ENCODE assay signal across 20 mouse cellular contexts in the genomic region with DNA sequence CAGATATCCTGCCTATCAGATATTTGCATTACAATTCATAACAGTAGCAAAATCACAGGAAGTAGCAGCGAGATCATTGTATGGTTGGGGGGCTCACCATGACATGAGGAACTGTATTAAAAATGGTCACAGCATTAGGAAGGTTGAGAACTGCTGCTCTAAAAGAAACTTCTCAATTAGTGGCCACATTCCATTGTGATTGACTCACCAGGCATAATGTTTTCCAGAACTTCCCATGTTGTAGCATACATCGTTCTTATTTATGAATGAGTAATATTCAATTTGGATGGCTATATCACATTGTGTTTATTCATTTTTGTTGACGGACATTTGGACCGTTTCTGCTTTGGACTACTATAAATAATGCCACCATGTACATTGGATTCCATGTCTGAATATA.
"Had no signal": no experiment of that assay in that cellular context is flagged by ENCODE, and none has a peak within 500 bp of the region (broad histone marks: within the 10 kb centered on the region; RNA-seq: fewer than 3 reads in every experiment).

No protein-coding gene starts in this region.

- H3K36me3 ChIP-seq: lung, embryonic 15.5 days; midbrain, embryonic 13.5 days; midbrain, embryonic 15.5 days; neural tube, embryonic 13.5 days; neural tube, embryonic 15.5 days had no signal

- H3K4me3 ChIP-seq: lung, embryonic 15.5 days; megakaryocyte, embryonic 14.5 days; midbrain, embryonic 13.5 days; midbrain, embryonic 15.5 days; myocyte; neural tube, embryonic 13.5 days; neural tube, embryonic 15.5 days had no signal

- H3K4me1 ChIP-seq: megakaryocyte, embryonic 14.5 days had no signal

- DNase-seq: liver, postnatal 0 days; lung, adult 2 months; lung, postnatal 14 days; lung, postnatal 36 days; retina, postnatal 1 day; right cerebral cortex, adult 18-20 months; right cerebral cortex, postnatal 25 days; right cerebral cortex, postnatal 4 days; spleen, adult 18-20 months; thymus, adult 18-20 months; thymus, postnatal 25 days; thymus, postnatal 4 days had no signal

- H3K27me3 ChIP-seq: lung, embryonic 15.5 days; midbrain, embryonic 15.5 days; neural tube, embryonic 13.5 days had no signal

- H3K9ac ChIP-seq: liver, postnatal 0 days; lung, embryonic 15.5 days; midbrain, embryonic 13.5 days; midbrain, embryonic 15.5 days; neural tube, embryonic 13.5 days; neural tube, embryonic 15.5 days had no signal

- H3K9me3 ChIP-seq: lung, embryonic 15.5 days; megakaryocyte, embryonic 14.5 days; midbrain, embryonic 13.5 days; midbrain, embryonic 15.5 days; neural tube, embryonic 13.5 days; neural tube, embryonic 15.5 days had no signal

- H3K27ac ChIP-seq: lung, embryonic 15.5 days; macrophage; midbrain, embryonic 13.5 days; midbrain, embryonic 15.5 days; neural tube, embryonic 13.5 days; neural tube, embryonic 15.5 days had no signal
